Mouse (Mus musculus) skeletal muscle tissue, adult 2 months (tissue): ENCODE data around the gene Hspd1.
"Not testable (repeated sequence)": the region's sequence is repeated elsewhere in the genome, so short reads cannot be mapped to it uniquely, and the experiment has no call there.

Experiments
- DNase-seq: peaks from one replicate; pipeline ENCODE4 v3.0.0-alpha.2; 2012; ENCODE audit warnings: low read depth, low spot score

The Hspd1 gene

DNA sequence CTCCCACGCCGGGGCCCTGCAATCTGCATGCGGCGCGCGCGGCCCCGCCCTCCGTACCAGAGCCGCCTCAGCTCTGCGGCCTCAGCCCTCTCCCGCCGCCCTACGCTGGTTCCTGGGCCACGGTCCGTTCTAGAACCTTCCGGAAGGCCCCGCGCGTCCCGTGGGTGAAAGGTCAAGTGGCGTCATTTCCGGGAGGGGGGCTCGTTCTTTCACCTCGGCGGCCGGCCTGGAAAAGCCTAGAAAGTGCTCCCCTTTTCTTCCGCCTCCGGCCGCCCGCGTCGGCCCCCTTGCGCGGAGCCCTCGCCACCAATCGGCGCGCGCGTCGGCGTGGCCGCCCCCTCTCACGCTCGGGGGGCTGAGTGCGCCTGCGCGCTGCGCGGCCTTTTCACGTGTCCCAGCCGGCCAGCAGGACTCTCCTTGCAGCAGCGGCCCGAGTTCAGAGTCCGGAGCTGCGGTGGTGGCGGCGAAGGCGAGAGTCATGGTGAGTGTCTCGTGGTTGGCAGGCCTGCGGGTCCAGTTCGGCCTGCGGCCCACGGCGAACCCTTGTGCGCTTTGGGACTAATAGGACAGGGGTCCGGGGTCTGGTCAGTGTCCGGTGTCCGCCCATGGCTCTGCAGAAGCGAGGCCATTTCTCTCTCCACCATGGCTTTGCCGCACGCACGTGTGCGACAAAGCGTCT lies at the start of gene Hspd1, which contains the start of gene Hspe1:
Gene Hspd1 (minus strand): TSS at position 312 of the 679 bp plus-strand sequence.
Gene Hspe1 (plus strand): TSS at position 201 of the 679 bp plus-strand sequence.
- peak; percentile 98 for DNase-seq

- no peak for DNase-seq
These were observed 47.8 kb upstream of the Hspd1 start for GRCm38 (mm10) chr1:55135846-55136245.

DNA sequence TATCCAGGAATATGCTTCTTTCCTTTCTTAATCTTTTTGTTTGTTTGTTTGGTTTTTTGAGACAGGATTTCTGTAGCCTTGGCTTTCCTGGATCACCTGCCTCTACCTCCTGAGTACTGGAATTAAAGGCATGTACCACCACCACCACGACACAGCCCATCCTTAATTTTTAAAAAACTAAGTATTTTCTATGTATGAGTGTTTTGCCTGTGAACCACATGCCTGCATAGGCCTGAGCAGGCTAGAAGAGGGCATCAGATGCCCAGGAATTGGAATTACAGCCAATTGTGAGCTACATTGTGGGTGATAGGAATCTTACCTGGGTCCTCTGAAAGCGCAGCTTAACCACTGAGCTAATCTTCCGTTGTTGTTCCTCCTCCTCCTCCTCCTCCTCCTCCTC lies 46.3 kb upstream of the Hspd1 start:
- DNase-seq, result no peak

DNA sequence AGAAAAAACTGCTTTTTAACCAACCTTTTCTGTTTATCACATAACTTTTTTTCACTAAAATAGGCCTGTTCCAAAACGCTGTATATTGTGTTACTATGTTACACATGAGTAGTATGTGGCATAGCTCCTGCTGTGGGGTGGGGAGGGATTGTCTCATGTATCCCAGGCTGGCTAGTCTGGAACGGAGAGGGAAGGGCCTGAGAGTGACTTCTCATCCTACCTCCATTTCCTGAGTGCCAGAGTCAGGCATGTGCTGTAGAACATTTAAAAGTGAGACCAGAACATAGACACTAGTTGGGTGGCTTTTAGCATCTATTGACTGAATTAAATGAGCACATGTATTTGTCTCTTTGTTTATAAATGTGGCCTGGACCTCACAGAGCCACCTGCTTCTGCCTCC lies 45.1 kb upstream of the Hspd1 start:
- DNase-seq, result no peak

DNA sequence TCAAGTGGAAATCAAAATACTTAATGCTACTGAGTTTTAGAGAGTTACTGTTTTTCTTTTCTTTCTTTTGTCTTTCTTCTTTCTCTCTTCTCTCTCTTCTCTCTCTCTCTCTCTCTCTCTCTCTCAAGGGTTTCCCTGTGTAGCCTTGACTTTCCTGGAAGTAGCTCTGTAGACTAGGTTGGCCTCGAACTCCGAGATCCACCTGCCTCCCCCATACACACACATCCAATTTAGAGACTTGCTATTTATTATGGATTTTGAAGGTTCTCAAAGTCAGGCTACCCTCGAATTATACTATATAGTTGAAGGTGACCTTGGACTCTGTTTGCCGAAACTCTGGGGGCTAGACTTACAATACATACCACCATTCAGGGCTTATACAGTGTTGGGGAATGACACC lies 44.3 kb upstream of the Hspd1 start:
- DNase-seq, result no peak

GRCm38 (mm10) chr1:55131424-55132014 lies 43.5 kb upstream of the Hspd1 start:
- peak; percentile 26 for DNase-seq

DNA sequence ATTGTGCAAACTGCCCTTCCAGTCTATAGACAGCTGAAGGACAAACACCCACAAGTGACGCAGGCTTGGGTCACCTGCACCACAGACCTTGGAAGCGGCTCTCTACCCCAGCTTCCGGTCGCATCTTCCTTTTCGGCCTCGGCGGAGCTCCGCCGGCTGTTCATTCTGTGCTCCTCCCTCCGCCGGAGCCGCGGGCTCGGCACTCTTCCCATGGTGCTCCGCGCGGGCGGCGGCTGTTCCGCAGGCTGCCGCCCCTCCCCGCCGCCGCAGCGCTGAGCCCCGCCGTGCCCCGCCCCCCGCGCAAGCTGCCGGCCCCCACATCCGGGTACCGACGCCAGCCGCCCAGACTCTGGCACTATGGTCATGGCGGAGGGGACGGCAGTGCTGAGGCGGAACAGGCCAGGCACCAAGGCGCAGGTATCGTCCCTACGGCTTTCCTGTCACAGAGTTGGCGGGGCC lies 42.9 kb upstream of the Hspd1 start, which contains the start of gene Mob4:
Gene Mob4 (plus strand): TSS at position 289 of the 459 bp plus-strand sequence.
- peak; percentile 97 for DNase-seq

GRCm38 (mm10) chr1:55130190-55130916 lies 42.3 kb upstream of the Hspd1 start:
- DNase-seq, result no peak

DNA sequence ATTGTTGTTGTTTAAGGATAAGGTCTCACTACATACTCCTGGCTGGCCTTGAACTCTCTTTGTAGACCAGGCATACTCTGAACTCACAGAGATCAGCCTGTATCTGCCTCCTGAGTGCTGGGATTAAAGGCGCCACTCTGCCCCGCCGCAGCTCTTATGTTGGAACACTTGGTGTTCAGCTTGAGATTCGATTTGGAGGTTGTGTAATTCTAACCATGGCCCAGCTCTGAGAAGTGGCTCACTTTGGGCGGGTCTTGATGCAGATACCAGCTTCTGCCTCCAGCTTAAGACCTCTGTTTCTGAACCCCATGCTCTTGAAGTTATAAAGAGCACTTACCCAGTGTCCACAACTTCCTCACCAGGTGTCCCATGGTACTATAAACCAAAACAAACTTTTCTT lies 41.7 kb upstream of the Hspd1 start:
- no peak for DNase-seq

GRCm38 (mm10) chr1:55124136-55124535 lies 36.1 kb upstream of the Hspd1 start:
- not testable (repeated sequence) for DNase-seq

GRCm38 (mm10) chr1:55123561-55123960 lies 35.5 kb upstream of the Hspd1 start:
- DNase-seq, result no peak

DNA sequence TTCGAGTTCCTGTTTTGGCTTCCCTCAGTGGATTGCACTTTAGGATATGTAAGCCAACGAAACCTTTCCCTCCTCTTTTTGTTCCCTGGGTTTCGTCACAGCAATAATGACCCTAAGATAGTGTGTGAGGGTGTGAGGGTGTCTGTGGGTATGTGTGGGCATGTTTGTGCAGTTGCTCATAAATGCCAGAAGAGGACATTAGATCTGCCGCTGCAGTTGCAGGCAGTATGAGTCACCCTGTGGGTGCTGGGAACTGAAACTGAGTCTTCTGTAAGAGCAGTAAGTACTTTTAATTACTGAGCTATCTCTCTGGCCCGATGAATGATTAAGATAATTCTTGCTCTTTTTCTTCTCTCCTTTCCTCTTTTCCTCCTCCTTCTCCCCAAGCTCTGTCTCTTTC lies 35.0 kb upstream of the Hspd1 start:
- no peak for DNase-seq

GRCm38 (mm10) chr1:55109066-55109766 lies 21.2 kb upstream of the Hspd1 start:
- DNase-seq, result no peak

DNA sequence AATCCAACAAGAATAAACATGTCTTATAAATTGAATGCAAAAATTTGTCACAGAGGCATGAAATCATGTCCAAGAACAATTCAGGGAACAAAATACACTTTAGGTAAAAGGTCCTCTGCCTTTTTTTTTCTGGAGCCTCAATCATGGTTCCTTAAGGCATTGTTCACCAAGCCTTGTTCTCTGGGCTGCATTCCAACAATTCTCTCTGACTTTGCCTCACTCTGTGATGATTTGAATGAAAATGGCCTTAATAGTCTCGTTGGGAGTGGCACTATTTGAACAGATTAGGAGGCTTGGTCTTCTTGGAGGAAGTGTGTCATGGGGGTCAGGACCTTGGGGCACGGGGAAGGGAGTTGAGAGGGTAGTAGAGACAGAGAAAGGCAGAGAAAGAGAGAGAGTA lies 20.4 kb upstream of the Hspd1 start:
- no peak for DNase-seq

- DNase-seq, result no peak
These were observed 19.6 kb upstream of the Hspd1 start for GRCm38 (mm10) chr1:55107644-55108043.

DNA sequence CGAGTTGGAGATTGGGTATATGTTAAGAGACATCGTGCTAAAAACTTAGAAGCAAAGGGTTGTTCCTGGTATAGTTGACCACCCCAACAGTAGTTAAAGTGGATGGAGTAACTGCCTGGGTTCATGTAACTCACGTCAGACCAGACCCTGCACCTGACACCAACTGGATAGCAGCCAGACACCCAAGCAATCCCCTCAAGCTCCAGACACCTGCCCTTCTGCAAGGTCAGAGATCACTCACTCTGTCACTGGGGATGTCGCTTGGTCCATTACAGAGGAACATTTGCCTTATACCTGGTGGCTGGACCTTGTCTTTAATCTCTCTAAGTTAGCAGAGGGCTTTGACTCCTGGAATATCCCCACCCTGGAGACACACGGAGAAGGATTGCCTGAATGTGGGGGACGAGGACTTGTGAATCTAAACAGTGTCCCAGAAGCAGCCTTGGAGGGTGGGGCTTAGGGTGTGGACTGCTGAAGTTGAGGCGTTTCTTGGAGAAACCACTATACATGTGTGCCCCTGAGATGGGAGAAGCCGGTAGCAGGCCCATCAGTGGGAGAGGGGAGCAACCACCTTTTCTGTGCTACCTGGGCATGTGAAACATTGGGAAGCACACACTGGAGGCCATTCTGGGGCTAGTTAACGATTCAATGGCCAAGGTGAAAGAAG lies 19.0 kb upstream of the Hspd1 start:
- DNase-seq, result no peak

DNA sequence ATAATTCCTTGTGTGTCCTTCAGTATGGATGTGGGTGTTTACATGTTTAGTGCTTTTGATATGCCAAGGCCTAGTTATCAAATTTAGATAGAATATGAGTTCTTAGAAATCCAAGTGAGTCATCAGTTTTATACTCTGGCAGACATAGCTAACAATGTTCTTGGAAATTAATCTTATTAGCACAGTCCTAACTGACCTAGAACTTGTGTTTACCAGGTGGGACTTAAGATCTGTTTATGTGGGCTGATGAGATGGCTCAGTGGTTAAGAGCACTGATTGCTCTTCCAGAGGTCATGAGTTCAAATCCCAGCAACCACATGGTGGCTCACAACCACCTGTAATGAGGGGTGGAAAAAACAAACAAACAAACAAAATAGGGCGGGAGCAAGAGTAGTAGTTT lies 4.4 kb upstream of the Hspd1 start:
- DNase-seq, result no peak

- no peak for DNase-seq
These were observed 4.0 kb upstream of the Hspd1 start for GRCm38 (mm10) chr1:55092056-55092455.

- DNase-seq, result no peak
These were observed 1.5 kb upstream of the Hspd1 start for GRCm38 (mm10) chr1:55089498-55090064.

GRCm38 (mm10) chr1:55088611-55089497 lies 811 bp upstream of the Hspd1 start:
- no peak for DNase-seq
